Mouse (Mus musculus): ENCODE measurements around the gene Bicra.

The Bicra gene

GRCm38 (mm10) chr7:16046101-16046480 lies 1.6 kb downstream of the Bicra start:
- no peaks in the 10 kb centered on the region for H3K27me3 ChIP-seq (ENCODE audit: insufficient read depth, low read length)
- peaks cover 80% of the 10 kb centered on the region for H3K4me1 ChIP-seq (replicated peaks; ENCODE audit: low read depth, low read length)
- H3K4me3 ChIP-seq (replicated peaks; ENCODE audit: low read length) = peak overlapping the region; percentile 94
- H3K36me3 ChIP-seq (ENCODE audit: insufficient read depth, low read length) = peaks cover 23% of the 10 kb centered on the region
- TF ChIP-seq NANOG (IDR thresholded peaks at IDR 0.05; ENCODE audit: borderline replicate concordance, low read length) = peak; percentile 71; the same call in 1 of the 2 replicates
- no peak for TF ChIP-seq CTCF (conservative IDR thresholded peaks at IDR 0.05; ENCODE audit: low read length)
- TF ChIP-seq POU5F1 (IDR thresholded peaks at IDR 0.05; ENCODE audit: borderline replicate concordance, low read length) = no peak
- H3K9me3 ChIP-seq (ENCODE audit: low read length) = no peaks in the 10 kb centered on the region

GRCm38 (mm10) chr7:16045538-16045937 lies 2.2 kb downstream of the Bicra start:
- Histone ChIP-seq H3K9me3 (ENCODE audit: low read length) (no peaks in the 10 kb centered on the region), H3K36me3 (ENCODE audit: insufficient read depth, low read length) (peaks cover 18% of the 10 kb centered on the region), H3K4me3 (replicated peaks; ENCODE audit: low read length) (peak overlapping the region; percentile 94; the same call in 1 of the 2 replicates), H3K4me1 (replicated peaks; ENCODE audit: low read depth, low read length) (peaks cover 77% of the 10 kb centered on the region), H3K27me3 (ENCODE audit: insufficient read depth, low read length) (no peaks in the 10 kb centered on the region)
- TF ChIP-seq POU5F1 (IDR thresholded peaks at IDR 0.05; ENCODE audit: borderline replicate concordance, low read length) = no peak
- TF ChIP-seq CTCF (conservative IDR thresholded peaks at IDR 0.05; ENCODE audit: low read length) = no peak
- TF ChIP-seq NANOG (IDR thresholded peaks at IDR 0.05; ENCODE audit: borderline replicate concordance, low read length) = no peak

- no peak for TF ChIP-seq CTCF (conservative IDR thresholded peaks at IDR 0.05; ENCODE audit: low read length)
- no peak for TF ChIP-seq POU5F1 (IDR thresholded peaks at IDR 0.05; ENCODE audit: borderline replicate concordance, low read length)
- TF ChIP-seq NANOG (IDR thresholded peaks at IDR 0.05; ENCODE audit: borderline replicate concordance, low read length) = no peak
- H3K4me3 ChIP-seq (replicated peaks; ENCODE audit: low read length) = peak overlapping the region; percentile 29; the same call in 1 of the 2 replicates
- H3K27me3 ChIP-seq (ENCODE audit: insufficient read depth, low read length) = no peaks in the 10 kb centered on the region
- peaks cover 8% of the 10 kb centered on the region for H3K36me3 ChIP-seq (ENCODE audit: insufficient read depth, low read length)
- no peaks in the 10 kb centered on the region for H3K9me3 ChIP-seq (ENCODE audit: low read length)
- H3K4me1 ChIP-seq (replicated peaks; ENCODE audit: low read depth, low read length) = peaks cover 67% of the 10 kb centered on the region
Observed at GRCm38 (mm10) chr7:16044531-16044930, 3.2 kb downstream of the Bicra start.

- Histone ChIP-seq H3K4me3 (replicated peaks; ENCODE audit: low read length) (peak overlapping the region; percentile 29; the same call in 1 of the 2 replicates), H3K36me3 (ENCODE audit: insufficient read depth, low read length) (peaks cover 7% of the 10 kb centered on the region), H3K9me3 (ENCODE audit: low read length) (no peaks in the 10 kb centered on the region), H3K27me3 (ENCODE audit: insufficient read depth, low read length) (no peaks in the 10 kb centered on the region), H3K4me1 (replicated peaks; ENCODE audit: low read depth, low read length) (peaks cover 61% of the 10 kb centered on the region)
- TF ChIP-seq CTCF (conservative IDR thresholded peaks at IDR 0.05; ENCODE audit: low read length) (no peak), NANOG (IDR thresholded peaks at IDR 0.05; ENCODE audit: borderline replicate concordance, low read length) (no peak), POU5F1 (IDR thresholded peaks at IDR 0.05; ENCODE audit: borderline replicate concordance, low read length) (no peak)
Observed at GRCm38 (mm10) chr7:16043861-16044435, 3.8 kb downstream of the Bicra start.

- peaks cover 58% of the 10 kb centered on the region for H3K4me1 ChIP-seq (replicated peaks; ENCODE audit: low read depth, low read length)
Observed at GRCm38 (mm10) chr7:16042850-16043775, 4.6 kb downstream of the Bicra start.

GRCm38 (mm10) chr7:16041208-16041607 lies 6.5 kb downstream of the Bicra start:
- H3K27me3 ChIP-seq (ENCODE audit: insufficient read depth, low read length) = no peaks in the 10 kb centered on the region
- H3K36me3 ChIP-seq (ENCODE audit: insufficient read depth, low read length) = peaks cover 7% of the 10 kb centered on the region
- TF ChIP-seq NANOG (IDR thresholded peaks at IDR 0.05; ENCODE audit: borderline replicate concordance, low read length) = no peak
- TF ChIP-seq POU5F1 (IDR thresholded peaks at IDR 0.05; ENCODE audit: borderline replicate concordance, low read length) = no peak
- TF ChIP-seq CTCF (conservative IDR thresholded peaks at IDR 0.05; ENCODE audit: low read length) = no peak
- H3K9me3 ChIP-seq (ENCODE audit: low read length) = no peaks in the 10 kb centered on the region
- H3K4me1 ChIP-seq (replicated peaks; ENCODE audit: low read depth, low read length) = peaks cover 56% of the 10 kb centered on the region
- H3K4me3 ChIP-seq (replicated peaks; ENCODE audit: low read length) = no peak overlapping the region

More at GRCm38 (mm10) chr7:16042850-16043775, 4.6 kb downstream of the Bicra start:
- Histone ChIP-seq H3K4me3 (replicated peaks; ENCODE audit: low read length) (no peak overlapping the region), H3K9me3 (ENCODE audit: low read length) (no peaks in the 10 kb centered on the region), H3K36me3 (ENCODE audit: insufficient read depth, low read length) (peaks cover 7% of the 10 kb centered on the region), H3K27me3 (ENCODE audit: insufficient read depth, low read length) (no peaks in the 10 kb centered on the region)
- TF ChIP-seq CTCF (conservative IDR thresholded peaks at IDR 0.05; ENCODE audit: low read length) (no peak), NANOG (IDR thresholded peaks at IDR 0.05; ENCODE audit: borderline replicate concordance, low read length) (no peak), POU5F1 (IDR thresholded peaks at IDR 0.05; ENCODE audit: borderline replicate concordance, low read length) (no peak)

GRCm38 (mm10) chr7:16039363-16039762 lies 8.4 kb downstream of the Bicra start:
- H3K27me3 ChIP-seq (ENCODE audit: insufficient read depth, low read length) = no peaks in the 10 kb centered on the region
- H3K4me1 ChIP-seq (replicated peaks; ENCODE audit: low read depth, low read length) = peaks cover 37% of the 10 kb centered on the region
- H3K4me3 ChIP-seq (replicated peaks; ENCODE audit: low read length) = no peak overlapping the region
- peaks cover 7% of the 10 kb centered on the region for H3K36me3 ChIP-seq (ENCODE audit: insufficient read depth, low read length)
- TF ChIP-seq CTCF (conservative IDR thresholded peaks at IDR 0.05; ENCODE audit: low read length) (no peak), NANOG (IDR thresholded peaks at IDR 0.05; ENCODE audit: borderline replicate concordance, low read length) (no peak), POU5F1 (IDR thresholded peaks at IDR 0.05; ENCODE audit: borderline replicate concordance, low read length) (no peak)
- H3K9me3 ChIP-seq (ENCODE audit: low read length) = no peaks in the 10 kb centered on the region

GRCm38 (mm10) chr7:16036972-16037371 lies 10.7 kb downstream of the Bicra start:
- Histone ChIP-seq H3K4me1 (replicated peaks; ENCODE audit: low read depth, low read length) (peaks cover 35% of the 10 kb centered on the region), H3K36me3 (ENCODE audit: insufficient read depth, low read length) (peaks cover 5% of the 10 kb centered on the region; the same call in 1 of the 2 replicates), H3K27me3 (ENCODE audit: insufficient read depth, low read length) (no peaks in the 10 kb centered on the region), H3K4me3 (replicated peaks; ENCODE audit: low read length) (no peak overlapping the region), H3K9me3 (ENCODE audit: low read length) (no peaks in the 10 kb centered on the region)
- TF ChIP-seq CTCF (conservative IDR thresholded peaks at IDR 0.05; ENCODE audit: low read length) (no peak), NANOG (IDR thresholded peaks at IDR 0.05; ENCODE audit: borderline replicate concordance, low read length) (no peak), POU5F1 (IDR thresholded peaks at IDR 0.05; ENCODE audit: borderline replicate concordance, low read length) (no peak)

Data from E14TG2a.4 (cell line).